Mouse (Mus musculus): ENCODE measurements at regions not wholly inside any gene's neighbourhood (a gene's known extent, or its start where the extent isn't known, plus 50 kb on each side); places are given as distances from the start of the nearest gene placed in this dataset.

- TF ChIP-seq CTCF (conservative IDR thresholded peaks at IDR 0.05; ENCODE audit: low read length) (no peak), POU5F1 (IDR thresholded peaks at IDR 0.05; ENCODE audit: borderline replicate concordance, low read length) (no peak)
These were observed 99.6 kb upstream of the Sesn3 start for GRCm38 (mm10) chr9:14175041-14175881.
